In the genomic region with DNA sequence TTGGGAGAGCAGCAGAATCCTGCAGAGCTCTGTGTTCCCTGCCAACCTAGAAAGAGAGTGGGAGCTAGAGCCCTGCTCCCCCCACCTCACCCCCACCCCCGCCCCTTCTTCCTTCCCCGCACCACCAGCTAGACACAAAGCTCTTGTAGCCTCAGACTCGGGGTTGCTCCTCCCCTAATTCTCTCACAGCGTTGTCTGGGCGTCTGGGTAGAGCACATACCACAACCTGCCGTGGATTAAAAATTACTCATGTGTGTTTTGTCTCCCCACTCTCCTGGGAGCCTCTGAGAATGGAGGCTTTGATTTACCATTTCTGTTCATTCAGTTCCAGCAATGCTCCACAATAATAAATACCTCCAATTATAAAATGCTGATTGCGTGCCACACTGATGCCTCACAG, we compare ENCODE assay signal across 15 mouse cellular contexts.
DNase-seq lines count a peak whose midpoint lies in the region; ATAC-seq lines count a peak whose summit lies in the region.
"Had no signal": no experiment of that assay in that cellular context is flagged by ENCODE, and none has a peak within 500 bp of the region (broad histone marks: within the 10 kb centered on the region; RNA-seq: fewer than 3 reads in every experiment).

No protein-coding gene starts in this region.

- H3K27me3 ChIP-seq in kidney, embryonic 15.5 days, result no peaks in the 10 kb centered on the region
- no peaks in the 10 kb centered on the region for H3K27me3 ChIP-seq in kidney, embryonic 16.5 days (ENCODE audit: insufficient read depth, low read length)
- no peaks in the 10 kb centered on the region for H3K27me3 ChIP-seq in embryonic facial prominence, embryonic 14.5 days (replicated peaks; ENCODE audit: control insufficient read depth, insufficient read depth, low read length)
- no peaks in the 10 kb centered on the region for H3K27me3 ChIP-seq in hindbrain, embryonic 15.5 days
- H3K27me3 ChIP-seq in midbrain, embryonic 14.5 days (ENCODE audit: control insufficient read depth, insufficient read depth, low read length), result no peaks in the 10 kb centered on the region
- H3K27me3 ChIP-seq: liver, embryonic 15.5 days had no signal

- DNase-seq in embryonic facial prominence, embryonic 14.5 days (ENCODE audit: low spot score), result peak; percentile 81
- peak; percentile 62 for DNase-seq in midbrain, embryonic 14.5 days
- DNase-seq in kidney, adult 9 months, result no peak
- no peak for DNase-seq in thymus, postnatal 4 days
- no peak for DNase-seq in natural killer cell, adult 2 months (ENCODE audit: low spot score in 2 of 2)
- DNase-seq: adrenal gland, postnatal 25 days; cerebellum, adult 18-20 months; gastrocnemius, postnatal 36 days; heart, postnatal 36 days; thymus, postnatal 25 days had no signal

- no peak overlapping the region for H3K4me3 ChIP-seq in kidney, embryonic 15.5 days (replicated peaks)
- H3K4me3 ChIP-seq in kidney, embryonic 16.5 days (ENCODE audit: low read length), result no peak overlapping the region
- H3K4me3 ChIP-seq in embryonic facial prominence, embryonic 14.5 days (ENCODE audit: low read depth, low read length), result no peak overlapping the region
- H3K4me3 ChIP-seq in hindbrain, embryonic 15.5 days, result no peak overlapping the region
- H3K4me3 ChIP-seq in midbrain, embryonic 14.5 days (replicated peaks; ENCODE audit: low read depth, low read length), result no peak overlapping the region
- H3K4me3 ChIP-seq: liver, embryonic 15.5 days had no signal

- H3K9ac ChIP-seq in kidney, embryonic 15.5 days, result no peak overlapping the region
- H3K9ac ChIP-seq in kidney, embryonic 16.5 days (replicated peaks; ENCODE audit: low read length), result no peak overlapping the region
- peak overlapping the region; percentile 25; the same call in 1 of the 2 replicates for H3K9ac ChIP-seq in embryonic facial prominence, embryonic 14.5 days (ENCODE audit: low read depth, low read length)
- H3K9ac ChIP-seq in hindbrain, embryonic 15.5 days, result no peak overlapping the region
- H3K9ac ChIP-seq in midbrain, embryonic 14.5 days (replicated peaks; ENCODE audit: low read length), result 0 out of 2 replicates have a peak overlapping the region, but pooled peaks have one; percentile 16
- H3K9ac ChIP-seq: liver, embryonic 15.5 days had no signal

- H3K27ac ChIP-seq in kidney, embryonic 15.5 days, result peak overlapping the region; percentile 18; the same call in 1 of the 2 replicates
- H3K27ac ChIP-seq in kidney, embryonic 16.5 days (ENCODE audit: low read length), result no peak overlapping the region
- peak overlapping the region; percentile 67 for H3K27ac ChIP-seq in embryonic facial prominence, embryonic 14.5 days (replicated peaks; ENCODE audit: low read depth, low read length)
- H3K27ac ChIP-seq in hindbrain, embryonic 15.5 days (replicated peaks), result peak overlapping the region; percentile 55; the same call in 1 of the 2 replicates
- H3K27ac ChIP-seq in midbrain, embryonic 14.5 days (replicated peaks; ENCODE audit: low read depth, low read length), result peak overlapping the region; percentile 57
- H3K27ac ChIP-seq: kidney, postnatal 0 days; liver, embryonic 15.5 days had no signal

- H3K4me2 ChIP-seq in kidney, embryonic 15.5 days, result no peak overlapping the region
- H3K4me2 ChIP-seq in kidney, embryonic 16.5 days (replicated peaks; ENCODE audit: low read depth, low read length), result no peak overlapping the region
- H3K4me2 ChIP-seq in embryonic facial prominence, embryonic 14.5 days (ENCODE audit: low read depth, low read length), result no peak overlapping the region
- H3K4me2 ChIP-seq in hindbrain, embryonic 15.5 days, result no peak overlapping the region
- H3K4me2 ChIP-seq in midbrain, embryonic 14.5 days (ENCODE audit: low read length), result no peak overlapping the region
- H3K4me2 ChIP-seq: liver, embryonic 15.5 days had no signal

- H3K36me3 ChIP-seq in kidney, embryonic 15.5 days, result peaks cover 6% of the 10 kb centered on the region; the same call in 1 of the 2 replicates
- H3K36me3 ChIP-seq in kidney, embryonic 16.5 days (ENCODE audit: insufficient read depth, low read length), result peaks cover 5% of the 10 kb centered on the region; the same call in 1 of the 2 replicates
- peaks cover 9% of the 10 kb centered on the region; the same call in 1 of the 2 replicates for H3K36me3 ChIP-seq in embryonic facial prominence, embryonic 14.5 days (ENCODE audit: control insufficient read depth, insufficient read depth, low read length)
- no peaks in the 10 kb centered on the region for H3K36me3 ChIP-seq in hindbrain, embryonic 15.5 days
- no peaks in the 10 kb centered on the region for H3K36me3 ChIP-seq in midbrain, embryonic 14.5 days (ENCODE audit: control insufficient read depth, insufficient read depth, low read length)
- H3K36me3 ChIP-seq: liver, embryonic 15.5 days had no signal

- WGBS in kidney, embryonic 15.5 days, result 33% methylated on average over 5 of the region's 7 CpGs
- 26% methylated on average over 7 of the region's 7 CpGs for WGBS in kidney, embryonic 16.5 days
- 15% methylated on average over 7 of the region's 7 CpGs for WGBS in embryonic facial prominence, embryonic 14.5 days
- 16% methylated on average over 7 of the region's 7 CpGs for WGBS in hindbrain, embryonic 15.5 days
- 16% methylated on average over 7 of the region's 7 CpGs for WGBS in midbrain, embryonic 14.5 days

- H3K4me1 ChIP-seq in kidney, embryonic 15.5 days, result peaks cover 44% of the 10 kb centered on the region
- H3K4me1 ChIP-seq in kidney, embryonic 16.5 days (ENCODE audit: insufficient read depth, low read length), result peaks cover 30% of the 10 kb centered on the region
- H3K4me1 ChIP-seq in embryonic facial prominence, embryonic 14.5 days (ENCODE audit: control insufficient read depth, insufficient read depth, low read length), result peaks cover 40% of the 10 kb centered on the region
- peaks cover 39% of the 10 kb centered on the region for H3K4me1 ChIP-seq in hindbrain, embryonic 15.5 days (replicated peaks)
- peaks cover 27% of the 10 kb centered on the region for H3K4me1 ChIP-seq in midbrain, embryonic 14.5 days (ENCODE audit: control insufficient read depth, insufficient read depth, low read length)
- H3K4me1 ChIP-seq: liver, embryonic 15.5 days had no signal

- no peaks in the 10 kb centered on the region for H3K9me3 ChIP-seq in kidney, embryonic 15.5 days (replicated peaks)
- H3K9me3 ChIP-seq in kidney, embryonic 16.5 days (ENCODE audit: low read length), result no peaks in the 10 kb centered on the region
- H3K9me3 ChIP-seq in embryonic facial prominence, embryonic 14.5 days (ENCODE audit: control insufficient read depth, low read length), result no peaks in the 10 kb centered on the region
- no peaks in the 10 kb centered on the region for H3K9me3 ChIP-seq in hindbrain, embryonic 15.5 days
- no peaks in the 10 kb centered on the region for H3K9me3 ChIP-seq in midbrain, embryonic 14.5 days (ENCODE audit: control insufficient read depth, low read length)
- H3K9me3 ChIP-seq: liver, embryonic 15.5 days had no signal

- 0 out of 2 replicates have a peak, but pooled peaks have one; percentile 24 for ATAC-seq in kidney, embryonic 15.5 days (replicated peaks; ENCODE audit: low FRiP score)
- ATAC-seq in kidney, embryonic 16.5 days (ENCODE audit: low FRiP score, low TSS enrichment), result no peak
- ATAC-seq in embryonic facial prominence, embryonic 14.5 days (ENCODE audit: low read depth), result peak; percentile 54; the same call in 1 of the 2 replicates
- no peak for ATAC-seq in hindbrain, embryonic 15.5 days (ENCODE audit: low FRiP score, low read depth)
- no peak; the same call in 1 of the 2 replicates for ATAC-seq in midbrain, embryonic 14.5 days (ENCODE audit: low FRiP score, low TSS enrichment)

Comparison
In these comparisons a context has a peak if more than half of its experiments do, and no peak if none do; other contexts are left out.
1. ATAC-seq: peak in kidney, embryonic 15.5 days (single experiment) and embryonic facial prominence, embryonic 14.5 days (single experiment); none in kidney, embryonic 16.5 days (single experiment), hindbrain, embryonic 15.5 days (single experiment) and midbrain, embryonic 14.5 days (single experiment).
2. H3K9ac ChIP-seq: peak in embryonic facial prominence, embryonic 14.5 days (single experiment) and midbrain, embryonic 14.5 days (single experiment); none in kidney, embryonic 15.5 days (single experiment), kidney, embryonic 16.5 days (single experiment) and hindbrain, embryonic 15.5 days (single experiment).
3. DNase-seq: peak in embryonic facial prominence, embryonic 14.5 days (single experiment) and midbrain, embryonic 14.5 days (single experiment); none in kidney, adult 9 months (single experiment), thymus, postnatal 4 days (single experiment) and natural killer cell, adult 2 months (0 of 2).